Mouse (Mus musculus) G1E (cell line): ENCODE measurements around the gene Rps25. TPM values are rescaled to one million over a fixed set of nuclear protein-coding genes. Genes with fewer than 3 reads are reported as not detected.
A peak's percentile ranks its signal among the peaks of the same experiment; 100 is the strongest.

Experiments used
- ATAC-seq: 2 replicates; pipeline ENCODE4 v1.8.0; 2016; ENCODE audit warnings: mild to moderate bottlenecking; ENCODE audit not compliant: insufficient number of reproducible peaks, poor library complexity, low FRiP score, severe bottlenecking; ENCODE audit errors: extremely low read depth
- DNase-seq: peaks from one replicate; pipeline ENCODE4 v3.0.0; 2012; ENCODE audit warnings: low spot score
- H3K27me3 ChIP-seq: 2 replicates; pipeline ENCODE4 v1.6.1; 2012; ENCODE audit warnings: mild to moderate bottlenecking, low read length, inconsistent platforms; ENCODE audit not compliant: insufficient read depth
- H3K36me3 ChIP-seq: replicated peaks from 2 replicates; pipeline ENCODE3; 2012; ENCODE audit warnings: mild to moderate bottlenecking, inconsistent platforms
- H3K4me1 ChIP-seq: 2 replicates; pipeline ENCODE4 v1.6.1; 2012; ENCODE audit warnings: low read depth, low read length, inconsistent platforms, mixed read lengths; ENCODE audit not compliant: insufficient read depth
- H3K4me3 ChIP-seq: 2 replicates; pipeline ENCODE4 v1.5.1; 2012; ENCODE audit warnings: low read depth, mild to moderate bottlenecking, inconsistent platforms, low read length, moderate library complexity, mixed read lengths
- H3K9me3 ChIP-seq: replicated peaks from 2 replicates; pipeline ENCODE4 v1.6.1; 2012; ENCODE audit warnings: inconsistent platforms
- CTCF ChIP-seq: IDR thresholded peaks from 2 replicates; pipeline ENCODE4 v1.5.1; 2012; ENCODE audit warnings: low read depth, low read length, inconsistent platforms, mixed read lengths
- GATA1 ChIP-seq: IDR thresholded peaks from 2 replicates; pipeline ENCODE4 v1.6.1; 2012; ENCODE audit warnings: borderline replicate concordance, low read length, inconsistent platforms, mixed read lengths
- GATA2 ChIP-seq: IDR thresholded peaks from 2 replicates; pipeline ENCODE4 v1.6.1; 2012; ENCODE audit warnings: low read depth, low read length, inconsistent platforms, borderline replicate concordance
- POLR2AphosphoS5 ChIP-seq: IDR thresholded peaks from 2 replicates; pipeline ENCODE4 v1.6.1; 2012; ENCODE audit warnings: low read depth, low read length, inconsistent platforms; ENCODE audit not compliant: insufficient replicate concordance
- TAL1 ChIP-seq: conservative IDR thresholded peaks from 2 replicates; pipeline ENCODE4 v1.6.1; 2012; ENCODE audit warnings: low read depth, low read length, inconsistent platforms, mixed read lengths
- polyA plus RNA-seq: library from polyadenylated mRNA; stranded (reverse); fragments of >175 nt; gene quantifications from 2 replicates; pipeline ENCODE4 v1.2.3, GENCODE M21; 2012
- total RNA-seq, 2 experiments: library from RNA; stranded (forward) in 1 of 2; stranded (reverse) in 1 of 2; fragments of 200-1000 nt in 1 of 2; fragments of >200 nt in 1 of 2; fragmentation: Nextera tagmentation in 1 of 2; gene quantifications; 2 replicates each; pipeline ENCODE4 v1.2.3; 2014 to 2017

Gene Rps25
- total and polyA plus RNA-seq, 3 experiments, result 230 to 2,521 (median 661) TPM

DNA sequence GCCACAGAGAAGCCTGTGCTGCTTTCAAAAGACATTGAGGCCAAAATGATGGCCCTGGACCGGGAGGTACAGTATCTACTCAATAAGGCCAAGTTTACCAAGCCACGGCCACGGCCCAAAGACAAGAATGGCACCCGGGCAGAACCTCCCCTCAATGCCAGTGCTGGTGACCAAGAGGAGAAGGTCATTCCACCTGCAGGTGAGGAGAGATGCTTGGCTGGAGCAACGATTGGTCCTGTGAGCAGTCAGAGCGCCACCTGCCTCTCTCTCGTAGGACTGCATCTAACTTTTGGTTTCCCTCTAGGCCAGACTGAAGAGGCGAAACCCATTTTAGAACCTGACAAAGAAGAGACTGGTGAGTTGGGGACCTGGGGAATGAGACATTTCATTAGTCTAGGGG, 17.7 kb upstream of the Rps25 start:
- no peak for DNase-seq
- Histone ChIP-seq H3K4me3 (no peak overlapping the region), H3K4me1 (peaks cover 8% of the 10 kb centered on the region; the same call in 1 of the 2 replicates), H3K9me3 (no peaks in the 10 kb centered on the region), H3K27me3 (no peaks in the 10 kb centered on the region), H3K36me3 (peaks cover 85% of the 10 kb centered on the region)
- ATAC-seq, result no peak
- TF ChIP-seq CTCF, result peak; percentile 69
- no peak for TF ChIP-seq GATA2

DNA sequence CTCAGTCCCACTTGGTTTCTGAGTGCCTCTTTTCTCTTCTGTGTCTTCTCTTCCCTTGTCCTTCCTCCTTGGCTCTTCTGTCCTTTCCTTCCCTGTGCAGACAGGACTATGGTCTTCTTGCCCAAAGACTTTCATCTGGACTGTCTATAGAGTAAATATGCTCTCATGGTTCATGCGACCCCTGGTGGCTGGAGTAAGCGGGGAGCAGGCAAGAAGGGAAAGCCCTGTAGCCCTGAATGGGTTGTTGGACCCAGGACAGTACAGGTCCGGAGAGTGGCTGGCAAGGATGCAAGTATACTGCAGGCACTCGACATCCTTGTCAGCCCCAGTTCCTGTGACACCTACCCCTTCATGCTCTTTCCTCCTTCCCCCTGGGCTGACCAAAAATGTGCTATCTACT, 15.5 kb upstream of the Rps25 start:
- Histone ChIP-seq H3K27me3 (no peaks in the 10 kb centered on the region), H3K4me3 (no peak overlapping the region), H3K36me3 (peaks cover 63% of the 10 kb centered on the region), H3K9me3 (no peaks in the 10 kb centered on the region), H3K4me1 (peaks cover 14% of the 10 kb centered on the region)
- no peak for ATAC-seq
- TF ChIP-seq CTCF (peak; percentile 79), TAL1 (no peak)
- DNase-seq, result peak; percentile 29

DNA sequence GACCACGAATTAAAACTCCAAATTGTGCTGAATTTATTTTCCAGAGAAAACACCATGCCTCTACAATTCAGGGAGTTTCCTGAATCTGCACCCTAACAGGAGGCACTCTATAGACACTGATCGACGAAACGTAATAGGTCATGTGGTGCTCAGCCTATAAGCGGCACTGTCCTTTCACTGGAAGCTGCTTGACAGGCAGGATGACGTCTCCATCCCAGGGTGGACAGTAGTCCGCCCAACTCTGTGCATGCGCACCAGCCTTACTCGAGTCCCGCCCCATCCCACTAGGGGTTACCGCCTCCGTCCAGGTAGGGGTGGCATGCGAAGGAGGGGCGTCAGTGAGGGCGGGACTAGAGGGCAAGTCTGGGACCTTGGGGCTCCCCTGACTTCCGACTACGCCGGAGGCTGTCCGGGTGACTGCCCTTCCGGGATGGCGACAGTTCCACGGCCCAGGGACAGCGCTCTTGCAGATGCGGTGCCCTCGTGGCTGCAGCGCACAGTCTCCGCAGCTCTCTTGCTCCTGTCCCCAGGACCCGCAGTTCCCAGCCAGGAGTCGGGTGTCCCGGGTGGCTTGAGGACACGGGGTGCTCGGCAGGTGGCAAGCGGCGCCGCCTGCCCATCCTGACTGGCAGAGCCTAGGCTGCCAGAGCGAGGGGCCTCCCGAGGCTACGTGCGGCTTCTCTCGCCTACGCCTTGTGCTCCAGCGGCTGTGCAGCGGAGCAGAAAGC, 10.1 kb upstream of the Rps25 start, which contains the start of gene Slc37a4:
Slc37a4 (plus strand) TSS at position 169 of the 728 bp plus-strand sequence.
- ATAC-seq, result peak; percentile 99
- H3K4me1 ChIP-seq, result peaks cover 52% of the 10 kb centered on the region
- peak within 1 kb of the TSS; percentile 81 for H3K4me3 ChIP-seq

DNA sequence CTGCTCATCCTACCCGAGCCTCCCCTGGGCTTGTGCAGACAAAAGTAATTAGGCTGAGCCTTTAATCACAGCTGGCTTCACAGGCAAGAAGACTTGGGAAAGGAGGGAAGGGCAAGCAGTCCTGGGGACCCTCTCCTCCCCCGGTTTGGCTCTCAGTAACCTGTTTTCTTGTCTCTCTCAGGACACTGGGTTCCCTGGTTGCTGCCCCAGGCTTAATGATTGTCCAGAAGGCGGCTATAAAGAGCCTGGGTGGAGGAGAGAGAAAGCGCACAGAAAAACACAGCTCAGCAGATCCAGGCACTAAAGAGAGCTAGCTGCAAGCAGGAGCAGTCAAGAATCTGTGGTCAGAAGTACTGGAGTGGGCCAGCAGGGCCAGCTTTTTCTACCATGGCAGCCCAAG, 8.9 kb upstream of the Rps25 start:
- no peaks in the 10 kb centered on the region for H3K27me3 ChIP-seq
- no peak for ATAC-seq
- DNase-seq, result no peak
- no peaks in the 10 kb centered on the region for H3K9me3 ChIP-seq
- peaks cover 49% of the 10 kb centered on the region for H3K36me3 ChIP-seq
- H3K4me1 ChIP-seq, result peaks cover 59% of the 10 kb centered on the region
- peak overlapping the region; percentile 81 for H3K4me3 ChIP-seq
- no peak for TF ChIP-seq GATA1
- TF ChIP-seq GATA2, result no peak
- no peak for TF ChIP-seq CTCF
- no peak for TF ChIP-seq POLR2AphosphoS5
- TF ChIP-seq TAL1, result no peak

More for the DNA sequence above, 10.1 kb upstream of the Rps25 start, which contains the start of gene Slc37a4:
- Histone ChIP-seq H3K9me3 (no peaks in the 10 kb centered on the region), H3K36me3 (peaks cover 47% of the 10 kb centered on the region), H3K27me3 (no peaks in the 10 kb centered on the region)
- TF ChIP-seq GATA1 (no peak), TAL1 (no peak), GATA2 (no peak), CTCF (no peak), POLR2AphosphoS5 (no peak)
- peak; percentile 97 for DNase-seq

DNA sequence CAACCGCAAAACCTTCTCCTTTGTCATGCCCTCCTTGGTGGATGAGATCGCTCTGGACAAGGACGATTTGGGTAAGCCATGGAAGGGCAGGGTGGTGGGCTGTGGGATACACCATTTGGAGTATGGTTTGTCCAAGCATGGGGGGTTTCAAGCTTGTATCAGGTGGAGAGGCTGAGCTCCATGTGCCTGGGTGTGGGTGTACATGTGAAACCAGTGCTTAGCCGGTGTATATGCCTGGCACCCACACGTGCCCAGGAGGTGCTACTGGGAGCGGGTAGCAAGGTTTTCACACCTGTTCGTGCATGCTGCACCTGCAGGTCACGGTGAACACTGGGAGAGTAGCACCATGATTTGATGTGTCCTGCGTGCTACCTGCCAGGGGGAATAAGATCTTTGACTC, 8.4 kb upstream of the Rps25 start:
- ATAC-seq (no peak), DNase-seq (no peak)
- H3K4me3 ChIP-seq, result peak overlapping the region; percentile 81; the same call in 1 of the 2 replicates
- H3K36me3 ChIP-seq, result peaks cover 53% of the 10 kb centered on the region
- no peaks in the 10 kb centered on the region for H3K9me3 ChIP-seq
- no peaks in the 10 kb centered on the region for H3K27me3 ChIP-seq
- H3K4me1 ChIP-seq, result peaks cover 62% of the 10 kb centered on the region
- no peak for TF ChIP-seq GATA2
- no peak for TF ChIP-seq GATA1
- no peak for TF ChIP-seq POLR2AphosphoS5
- TF ChIP-seq CTCF, result no peak
- TF ChIP-seq TAL1, result no peak

DNA sequence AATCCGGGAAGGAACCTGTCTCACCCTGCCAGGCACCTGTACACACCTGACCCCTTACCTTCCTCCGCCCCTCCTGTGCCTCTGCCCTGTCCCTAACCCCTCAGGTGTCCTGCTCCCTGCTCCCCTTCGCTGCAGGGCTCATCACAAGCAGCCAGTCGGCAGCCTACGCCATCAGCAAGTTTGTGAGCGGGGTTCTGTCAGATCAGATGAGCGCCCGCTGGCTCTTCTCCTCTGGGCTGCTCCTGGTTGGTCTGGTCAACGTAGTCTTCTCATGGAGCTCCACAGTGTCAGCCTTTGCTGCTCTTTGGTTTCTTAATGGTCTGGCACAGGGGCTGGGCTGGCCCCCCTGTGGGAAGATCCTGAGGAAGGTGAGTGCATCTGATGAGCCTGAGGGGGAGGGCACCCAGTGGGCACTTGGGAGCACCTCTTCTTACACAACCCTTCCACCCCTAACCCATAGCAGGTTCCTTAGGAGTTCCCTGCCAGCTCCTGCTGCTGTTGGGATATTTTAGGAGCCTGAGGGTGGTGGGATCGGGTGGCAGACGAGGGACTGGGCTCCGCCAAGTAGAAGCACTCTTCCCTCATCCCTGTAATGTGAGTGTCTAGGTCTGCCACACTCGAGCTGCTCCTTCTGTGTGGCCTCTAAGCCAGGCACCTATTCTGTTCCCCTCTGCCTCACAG, 7.7 kb upstream of the Rps25 start:
- ATAC-seq, result no peak
- H3K4me3 ChIP-seq, result peak overlapping the region; percentile 55; the same call in 1 of the 2 replicates
- peaks cover 60% of the 10 kb centered on the region for H3K36me3 ChIP-seq

More for the DNA sequence above, 7.7 kb upstream of the Rps25 start:
- no peak for DNase-seq
- no peaks in the 10 kb centered on the region for H3K9me3 ChIP-seq
- H3K4me1 ChIP-seq, result peaks cover 67% of the 10 kb centered on the region
- no peaks in the 10 kb centered on the region for H3K27me3 ChIP-seq
- TF ChIP-seq GATA2 (no peak), GATA1 (no peak), TAL1 (no peak), POLR2AphosphoS5 (no peak), CTCF (no peak)
